Mouse (Mus musculus) CD8-positive naive resting alpha-beta T cell, adult 2 months (primary cell): ENCODE measurements around the gene Sc5d.

Experiments
- DNase-seq, 2 experiments: peaks; one replicate each; pipeline ENCODE4 v3.0.0; 2022; ENCODE audit warnings: low read depth in 2 of 2, low spot score in 2 of 2

Sc5d gene

DNA sequence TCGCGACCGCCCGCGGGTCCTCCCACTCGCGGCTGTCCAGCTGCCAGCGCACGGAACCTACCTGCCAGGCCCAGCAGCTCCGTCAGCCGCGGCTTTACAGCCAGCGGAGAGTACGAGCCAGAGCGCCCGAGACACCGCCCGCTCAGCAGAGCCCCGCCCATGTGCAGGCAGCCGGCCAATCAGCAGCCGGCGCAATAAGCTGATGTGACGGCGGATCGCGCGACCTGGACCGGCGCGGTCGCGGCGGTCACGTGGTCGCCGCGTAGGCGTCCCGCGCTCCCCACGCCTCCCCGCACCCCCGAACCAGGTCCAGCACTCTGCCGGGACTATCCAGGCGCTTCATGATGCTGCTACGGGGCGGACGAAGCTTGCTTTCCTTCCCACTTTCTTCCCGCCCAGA is at the start of gene Sc5d:
Sc5d (minus strand) TSS at position 112 of the 400 bp plus-strand sequence.
- peak; percentile 75 to 82 for DNase-seq

DNA sequence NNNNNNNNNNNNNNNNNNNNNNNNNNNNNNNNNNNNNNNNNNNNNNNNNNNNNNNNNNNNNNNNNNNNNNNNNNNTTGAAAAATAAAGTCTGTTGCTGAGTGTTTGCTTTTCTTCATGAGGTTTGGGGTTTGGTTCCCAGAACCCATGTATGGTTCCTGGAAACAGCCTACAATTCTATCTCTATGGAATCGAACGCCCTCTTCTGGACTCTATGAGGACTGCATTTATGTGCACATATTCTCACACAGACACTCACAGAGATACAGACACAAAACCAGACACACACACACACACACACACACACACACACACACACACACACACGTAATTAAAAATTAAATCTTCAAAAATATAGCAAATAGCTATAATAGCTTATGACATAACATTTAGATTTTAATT is 47.3 kb upstream of the Sc5d start:
- DNase-seq, result no peak

- no peak for DNase-seq
These were observed 39.8 kb upstream of the Sc5d start for GRCm38 (mm10) chr9:42303894-42304293.

DNA sequence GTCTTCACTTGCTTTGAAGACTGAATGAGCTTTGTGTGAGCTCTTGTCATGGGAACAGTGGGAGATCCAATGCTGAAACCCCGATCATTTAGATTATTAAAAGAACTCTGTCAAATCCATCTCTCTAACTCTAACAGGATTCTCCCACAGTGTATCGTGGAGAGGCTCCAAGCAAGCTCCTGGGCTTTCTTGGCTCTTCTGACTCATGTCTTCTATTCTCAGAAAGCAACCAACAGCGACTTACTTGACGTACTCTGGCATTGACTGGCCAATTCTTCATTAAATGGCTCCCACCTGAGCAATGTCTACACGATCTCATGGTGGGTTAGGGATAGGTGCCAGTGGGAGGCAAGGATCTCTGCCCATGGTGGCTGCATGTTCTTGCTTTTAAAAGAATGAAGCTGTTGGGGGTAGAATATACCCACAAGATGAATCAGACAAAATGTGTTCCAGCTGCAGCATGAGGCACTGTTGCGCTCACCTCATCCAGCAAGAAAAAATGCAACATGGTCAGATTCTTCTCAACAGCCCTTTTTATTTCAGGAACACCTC is 37.1 kb upstream of the Sc5d start:
- DNase-seq, result no peak

GRCm38 (mm10) chr9:42296297-42296922 is 32.4 kb upstream of the Sc5d start:
- no peak for DNase-seq

GRCm38 (mm10) chr9:42294131-42294530 is 30.1 kb upstream of the Sc5d start:
- no peak for DNase-seq

DNA sequence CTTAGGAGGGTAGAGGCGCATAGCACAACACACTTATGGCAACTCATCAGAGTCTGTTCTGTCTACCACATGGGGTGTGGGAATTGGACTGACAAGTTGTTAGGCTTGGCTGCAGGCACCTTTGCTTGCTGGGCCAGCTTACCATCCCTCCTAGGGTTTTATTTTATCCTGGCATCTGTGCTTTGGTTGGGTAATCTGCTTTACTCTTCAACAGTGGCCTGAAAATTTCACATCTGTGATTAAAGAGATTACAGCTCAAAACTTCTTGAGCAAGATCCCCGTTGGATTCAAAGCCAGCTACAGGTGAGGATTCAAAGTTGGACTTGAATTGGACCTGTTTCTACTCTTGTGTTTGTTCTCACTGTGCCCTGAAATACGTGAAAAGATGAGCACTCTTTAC is 29.5 kb upstream of the Sc5d start:
- no peak for DNase-seq

GRCm38 (mm10) chr9:42293051-42293450 is 29.0 kb upstream of the Sc5d start:
- no peak for DNase-seq

- no peak for DNase-seq
These were observed 15.6 kb upstream of the Sc5d start for GRCm38 (mm10) chr9:42279676-42280075.

- no peak for DNase-seq
These were observed 14.0 kb upstream of the Sc5d start for GRCm38 (mm10) chr9:42278046-42278445.

- no peak for DNase-seq
These were observed 13.6 kb upstream of the Sc5d start for GRCm38 (mm10) chr9:42277606-42278005.

- DNase-seq, result no peak
These were observed 13.1 kb upstream of the Sc5d start for GRCm38 (mm10) chr9:42277162-42277561.

DNA sequence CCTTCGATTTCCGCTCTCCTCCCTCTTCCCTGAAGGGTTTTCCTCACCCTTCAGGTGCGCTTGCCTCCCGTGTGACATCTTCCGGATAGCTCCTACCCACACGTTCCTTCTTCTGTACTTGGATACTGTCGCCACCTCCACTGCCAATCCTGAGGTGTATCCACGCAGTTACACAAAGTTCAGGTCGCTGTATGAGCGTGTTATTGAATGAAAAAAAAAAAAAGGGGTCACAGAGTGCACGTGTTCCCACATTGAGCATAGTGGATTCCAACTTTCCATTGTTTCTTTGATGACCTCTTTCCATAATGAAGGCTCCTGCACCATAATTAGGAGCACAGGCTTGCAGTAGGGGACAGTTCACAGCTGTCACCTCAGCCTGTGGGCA is 11.7 kb upstream of the Sc5d start:
- DNase-seq, result no peak

- DNase-seq, result no peak
These were observed 11.1 kb upstream of the Sc5d start for GRCm38 (mm10) chr9:42275027-42275760.

DNA sequence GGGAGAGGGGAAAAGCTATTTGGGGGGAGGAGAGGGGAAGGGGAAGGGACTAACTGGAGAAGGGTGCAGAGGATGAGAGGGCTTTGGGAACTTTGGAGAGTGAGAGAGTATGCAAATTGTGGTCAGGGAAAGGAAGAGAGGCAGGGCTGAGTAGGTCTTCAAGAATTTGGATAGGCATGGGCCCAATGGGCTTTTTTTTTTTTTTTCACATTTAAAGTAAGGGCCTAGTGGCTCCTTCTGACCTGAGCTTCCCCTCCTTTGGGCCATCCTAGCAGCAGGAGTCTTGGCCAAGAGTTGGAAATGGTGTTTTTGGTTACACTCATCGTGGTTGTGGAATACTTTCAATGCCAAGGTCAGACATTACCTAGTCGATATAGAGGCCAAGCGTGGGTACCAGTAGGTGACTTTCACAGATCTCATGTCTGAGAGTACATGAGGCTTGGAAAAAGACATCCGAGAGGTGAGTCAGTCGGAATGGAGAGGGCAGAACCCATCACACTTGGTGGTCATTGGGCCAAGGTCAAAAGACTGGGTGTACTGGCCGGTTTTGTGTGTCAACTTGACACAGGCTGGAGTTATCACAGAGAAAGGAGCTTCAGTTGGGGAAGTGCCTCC is 9.7 kb upstream of the Sc5d start:
- no peak for DNase-seq

GRCm38 (mm10) chr9:42273174-42273573 is 9.1 kb upstream of the Sc5d start:
- no peak for DNase-seq

- no peak for DNase-seq
These were observed 8.6 kb upstream of the Sc5d start for GRCm38 (mm10) chr9:42272690-42273089.

DNA sequence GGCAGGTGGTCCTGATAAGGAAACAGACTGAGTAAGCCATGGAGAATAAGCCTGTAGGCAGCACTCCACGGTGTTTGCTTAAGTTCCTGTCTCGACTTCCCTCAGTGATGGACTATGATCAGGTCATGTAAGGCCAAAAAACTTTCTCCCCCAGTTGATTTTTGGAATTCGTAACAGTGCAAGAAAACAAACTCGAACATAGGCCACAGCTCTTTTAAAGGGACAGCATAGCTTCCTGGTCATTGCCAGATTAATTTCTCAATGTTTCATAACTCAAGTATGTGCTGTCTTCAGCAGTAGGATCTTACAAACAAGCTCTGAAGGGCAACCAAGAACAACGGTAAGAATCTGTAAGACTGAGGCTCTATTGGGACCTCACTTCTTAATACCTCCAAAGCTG is 7.4 kb upstream of the Sc5d start:
- no peak for DNase-seq

DNA sequence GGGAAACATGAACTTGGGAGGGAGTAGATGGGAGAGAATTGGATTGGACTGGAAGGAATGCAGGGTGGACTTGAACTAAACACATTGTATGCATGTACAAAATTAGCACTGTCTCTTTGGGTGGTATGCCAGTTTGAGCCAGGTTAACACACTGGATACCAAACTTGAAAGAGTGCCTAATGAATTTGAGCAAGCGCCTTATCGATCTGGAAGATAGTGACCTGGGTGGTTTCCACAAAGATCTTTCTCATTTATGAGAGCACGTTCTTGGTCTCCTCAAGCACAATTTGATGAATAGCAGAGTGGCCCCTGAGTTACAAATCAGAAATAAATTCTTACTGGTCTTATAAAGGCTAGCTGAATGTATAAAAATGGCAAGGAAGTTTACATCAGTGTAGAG is 6.6 kb upstream of the Sc5d start:
- DNase-seq, result no peak

DNA sequence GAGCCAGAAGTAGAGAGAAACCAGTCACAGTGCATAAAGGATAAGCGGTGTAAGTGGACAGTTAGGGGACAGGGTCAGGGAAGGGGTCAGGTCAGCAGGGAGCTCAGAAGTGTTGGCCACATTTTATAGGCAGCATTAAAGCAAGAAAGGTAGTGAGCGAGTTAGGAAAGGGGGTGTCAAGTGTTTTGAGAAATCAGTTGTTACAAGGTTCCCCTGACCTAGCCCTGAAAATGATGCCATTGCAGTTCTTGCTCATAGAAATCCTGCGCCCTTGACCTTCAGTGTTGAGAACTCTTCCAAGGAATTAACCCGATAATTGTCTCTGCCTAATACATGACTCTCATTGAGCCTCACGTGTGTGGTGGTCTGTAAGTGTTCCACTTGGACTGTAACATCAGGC is 6.0 kb upstream of the Sc5d start:
- no peak for DNase-seq

- DNase-seq, result no peak
These were observed 4.3 kb upstream of the Sc5d start for GRCm38 (mm10) chr9:42268371-42268770.

- no peak for DNase-seq
These were observed 1.3 kb upstream of the Sc5d start for GRCm38 (mm10) chr9:42265309-42265708.
